Mouse (Mus musculus) hematopoietic stem cell, adult 5-6 weeks (primary cell): ENCODE measurements around the gene Ccdc34. TPM values are rescaled to one million over a fixed set of nuclear protein-coding genes. Genes with fewer than 3 reads are reported as not detected.

ENCODE experiments used
- ATAC-seq, 2 experiments: fragments of 125-278 bp in 1 of 2; replicated peaks in 1 of 2; 2 replicates each; pipeline ENCODE4 v1.8.0; 2016 to 2017; ENCODE audit warnings: inconsistent platforms in 2 of 2, mild to moderate bottlenecking in 2 of 2, moderate number of reproducible peaks in 2 of 2, low read depth in 1 of 2, moderate TSS enrichment in 1 of 2; ENCODE audit not compliant: low FRiP score in 2 of 2, poor library complexity in 2 of 2, severe bottlenecking in 2 of 2, insufficient read depth in 1 of 2, low TSS enrichment in 1 of 2
- total RNA-seq: library from RNA; stranded (forward); fragments of 172-1452, 232-1000 nt; gene quantifications from 2 replicates; pipeline ENCODE4 v1.2.3, GENCODE M21; 2017

The Ccdc34 gene
- total RNA-seq, 1 experiment from 2014 or later: 58.3 TPM

GRCm38 (mm10) chr2:110186427-110186980 lies 168.9 kb downstream of the Ccdc34 start:
- ATAC-seq: no peak; a peak in 1 of 4 replicates

- no peak for ATAC-seq
Observed at GRCm38 (mm10) chr2:110188696-110189397, 171.2 kb downstream of the Ccdc34 start.

GRCm38 (mm10) chr2:110190416-110190815 lies 172.8 kb downstream of the Ccdc34 start:
- ATAC-seq: no peak

GRCm38 (mm10) chr2:110191186-110191690 lies 173.6 kb downstream of the Ccdc34 start:
- no peak for ATAC-seq

- no peak for ATAC-seq
Observed at GRCm38 (mm10) chr2:110191965-110192701, 174.5 kb downstream of the Ccdc34 start.

GRCm38 (mm10) chr2:110192702-110193312 lies 175.2 kb downstream of the Ccdc34 start:
- ATAC-seq: no peak

- ATAC-seq: no peak
Observed at GRCm38 (mm10) chr2:110196551-110196950, 178.9 kb downstream of the Ccdc34 start.

- ATAC-seq: no peak
Observed at GRCm38 (mm10) chr2:110199648-110200047, 182.0 kb downstream of the Ccdc34 start.

GRCm38 (mm10) chr2:110201770-110202169 lies 184.2 kb downstream of the Ccdc34 start:
- no peak for ATAC-seq

GRCm38 (mm10) chr2:110202716-110203497 lies 185.3 kb downstream of the Ccdc34 start:
- ATAC-seq: no peak

GRCm38 (mm10) chr2:110204169-110204568 lies 186.6 kb downstream of the Ccdc34 start:
- ATAC-seq: no peak

GRCm38 (mm10) chr2:110204705-110205318 lies 187.2 kb downstream of the Ccdc34 start:
- ATAC-seq: peak; percentile 59 to 68; a peak in 1 of 4 replicates

GRCm38 (mm10) chr2:110210508-110211496 lies 193.2 kb downstream of the Ccdc34 start:
- ATAC-seq: 0 out of 4 replicates have a peak, but pooled peaks of 1 of the 2 experiments have one; percentile 22

GRCm38 (mm10) chr2:110214278-110214677 lies 196.7 kb downstream of the Ccdc34 start:
- ATAC-seq: no peak

- no peak for ATAC-seq
Observed at GRCm38 (mm10) chr2:110214991-110215684, 197.5 kb downstream of the Ccdc34 start.
